Mouse (Mus musculus) embryo, embryonic 11.5 days (tissue): ENCODE data around the gene Cdadc1.

Experiments
- DNase-seq: peaks from one replicate; pipeline ENCODE4 v3.0.0-alpha.2; 2012; ENCODE audit warnings: low read depth, low spot score

Cdadc1 gene

DNA sequence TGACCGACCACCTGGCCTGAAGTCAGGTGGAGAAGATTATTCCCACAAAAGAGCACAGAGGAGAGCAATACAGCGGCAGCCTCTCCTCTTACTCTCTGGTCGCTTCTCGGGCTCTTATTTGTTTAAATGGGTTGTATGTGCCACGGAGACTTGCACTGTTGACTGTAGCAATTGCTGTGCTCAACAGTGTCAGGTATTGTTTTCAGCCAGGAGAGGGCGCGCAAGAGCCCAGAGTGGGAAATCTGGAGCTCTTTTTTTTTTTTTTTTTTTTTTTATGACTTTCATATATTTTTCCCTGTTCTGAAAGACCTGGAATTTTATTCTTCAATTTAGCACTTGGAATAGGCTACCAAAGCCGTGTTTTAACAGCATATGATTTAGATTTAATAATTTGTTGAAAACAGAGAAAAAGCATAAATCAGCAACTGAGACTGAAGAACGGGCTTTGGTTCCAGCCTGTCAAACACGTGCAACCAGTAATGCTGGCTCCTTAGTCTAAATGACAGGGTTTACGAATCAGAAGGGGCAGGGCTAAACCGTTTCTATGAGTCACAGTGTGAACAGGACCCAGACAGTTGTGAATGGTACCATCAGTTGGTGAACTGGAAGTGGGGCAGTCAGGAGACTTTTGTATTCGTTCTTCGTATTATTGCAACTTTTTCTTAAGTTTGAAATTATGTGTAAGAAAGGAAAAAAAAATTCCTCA is 15.3 kb upstream of the Cdadc1 start:
- DNase-seq = peak; percentile 52

DNA sequence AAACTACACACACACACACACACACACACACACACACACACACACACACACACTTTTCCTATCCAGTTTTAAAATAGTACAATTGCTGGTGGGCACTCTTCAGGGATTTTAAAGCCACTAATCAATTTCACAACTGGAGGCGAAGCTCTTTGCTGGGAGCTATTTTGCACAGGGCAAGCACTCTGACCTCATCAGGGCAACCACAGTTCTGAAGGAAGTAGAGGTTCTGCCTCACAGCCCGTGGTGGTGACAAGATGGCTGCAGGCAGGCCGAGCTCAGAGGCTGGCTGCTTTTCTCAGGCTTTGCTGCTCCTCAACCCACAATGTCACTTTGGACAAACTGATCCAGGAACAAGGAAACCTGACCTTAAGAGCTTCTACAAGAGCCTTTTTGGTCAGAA is 9.3 kb upstream of the Cdadc1 start:
- DNase-seq = no peak

DNA sequence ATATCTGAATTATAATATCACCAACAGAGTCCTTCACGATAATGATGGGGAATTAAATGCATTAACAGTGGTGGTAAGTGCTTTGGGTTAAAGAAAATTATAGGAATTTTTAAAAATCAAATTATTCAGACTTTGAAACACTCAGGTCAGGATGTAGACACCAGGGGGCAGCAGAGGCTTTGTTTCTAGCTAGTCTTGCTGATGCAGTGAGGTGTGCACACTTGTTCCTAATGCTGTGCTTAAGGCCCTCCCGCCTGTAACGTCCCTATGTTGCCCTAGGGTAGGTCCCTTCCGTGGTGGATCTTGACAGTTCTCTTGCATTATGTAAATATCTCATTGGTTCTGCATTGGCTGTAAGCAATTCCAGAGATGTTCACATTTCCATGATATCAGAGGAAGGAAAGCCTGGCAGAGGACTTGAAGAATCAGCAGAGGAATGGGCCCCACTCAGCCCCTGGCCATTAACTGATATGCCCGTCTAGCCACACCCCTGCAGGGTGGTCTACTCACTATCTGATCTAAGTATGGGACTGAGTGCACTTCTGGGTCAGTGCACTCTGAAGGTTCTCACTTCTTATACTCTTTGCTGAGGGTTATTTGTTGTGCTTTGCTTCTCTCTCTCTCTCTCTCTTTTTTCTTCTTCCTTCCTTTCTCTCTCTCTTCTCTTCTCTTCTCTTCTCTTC is 8.1 kb upstream of the Cdadc1 start:
- DNase-seq = peak; percentile 57

- DNase-seq = no peak
Observed at GRCm38 (mm10) chr14:59604002-59604645, 6.4 kb upstream of the Cdadc1 start.

- no peak for DNase-seq
Observed at GRCm38 (mm10) chr14:59598260-59598627, 485 bp upstream of the Cdadc1 start.

GRCm38 (mm10) chr14:59594988-59595387 is 2.8 kb downstream of the Cdadc1 start:
- DNase-seq = no peak

GRCm38 (mm10) chr14:59592593-59592992 is 5.2 kb downstream of the Cdadc1 start:
- no peak for DNase-seq

- no peak for DNase-seq
Observed at GRCm38 (mm10) chr14:59591901-59592300, 5.9 kb downstream of the Cdadc1 start.

- no peak for DNase-seq
Observed at GRCm38 (mm10) chr14:59590614-59591013, 7.1 kb downstream of the Cdadc1 start.

GRCm38 (mm10) chr14:59576385-59576784 is 21.4 kb downstream of the Cdadc1 start:
- DNase-seq = no peak

- no peak for DNase-seq
Observed at GRCm38 (mm10) chr14:59566756-59567155, 31.0 kb downstream of the Cdadc1 start.

DNA sequence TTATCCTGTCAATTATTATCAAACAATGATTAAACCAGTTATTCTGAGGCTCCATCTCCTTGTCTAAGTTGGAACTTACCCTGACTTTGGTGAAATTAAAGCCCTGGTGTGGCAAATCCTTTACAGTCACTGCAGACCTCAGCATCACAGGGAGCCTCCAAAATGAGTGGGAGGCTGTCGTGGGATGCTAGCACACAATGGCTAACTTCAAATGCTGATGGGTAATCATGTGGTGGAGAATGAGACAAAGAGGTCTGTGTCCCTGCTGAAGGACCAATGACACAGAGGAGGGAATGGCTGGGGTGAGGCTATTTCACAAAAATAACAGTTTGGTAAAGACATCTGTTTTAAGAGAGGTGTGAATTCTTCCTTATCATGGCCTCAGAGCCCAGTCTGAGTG is 39.9 kb downstream of the Cdadc1 start:
- no peak for DNase-seq

DNA sequence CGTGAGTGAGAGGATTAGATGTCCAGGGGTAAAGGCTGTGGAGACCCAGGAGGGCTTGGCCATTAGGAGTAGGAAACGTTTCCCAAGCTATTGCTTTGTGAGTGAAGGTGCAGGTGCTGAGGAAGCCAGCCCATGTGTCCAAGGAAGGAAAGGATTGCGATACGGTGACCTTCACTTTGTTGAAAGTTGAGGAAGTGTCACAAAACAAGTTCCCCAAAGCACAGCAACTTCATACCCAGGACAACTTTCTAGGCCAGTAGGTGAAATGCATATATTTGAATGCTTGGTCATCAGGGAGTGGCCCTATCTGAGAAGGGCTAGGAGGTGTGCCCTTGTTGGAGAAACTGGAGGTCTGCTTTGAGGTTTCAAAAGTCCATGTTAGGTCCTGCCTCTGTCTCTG is 40.7 kb downstream of the Cdadc1 start:
- no peak for DNase-seq

GRCm38 (mm10) chr14:59555928-59556531 is 41.7 kb downstream of the Cdadc1 start:
- DNase-seq = peak; percentile 68

- DNase-seq = no peak
Observed at GRCm38 (mm10) chr14:59555018-59555417, 42.7 kb downstream of the Cdadc1 start.

GRCm38 (mm10) chr14:59554025-59554424 is 43.7 kb downstream of the Cdadc1 start:
- no peak for DNase-seq

GRCm38 (mm10) chr14:59551956-59552355 is 45.8 kb downstream of the Cdadc1 start:
- DNase-seq = no peak

GRCm38 (mm10) chr14:59550841-59551240 is 46.9 kb downstream of the Cdadc1 start:
- no peak for DNase-seq

- no peak for DNase-seq
Observed at GRCm38 (mm10) chr14:59549106-59549505, 48.7 kb downstream of the Cdadc1 start.

DNA sequence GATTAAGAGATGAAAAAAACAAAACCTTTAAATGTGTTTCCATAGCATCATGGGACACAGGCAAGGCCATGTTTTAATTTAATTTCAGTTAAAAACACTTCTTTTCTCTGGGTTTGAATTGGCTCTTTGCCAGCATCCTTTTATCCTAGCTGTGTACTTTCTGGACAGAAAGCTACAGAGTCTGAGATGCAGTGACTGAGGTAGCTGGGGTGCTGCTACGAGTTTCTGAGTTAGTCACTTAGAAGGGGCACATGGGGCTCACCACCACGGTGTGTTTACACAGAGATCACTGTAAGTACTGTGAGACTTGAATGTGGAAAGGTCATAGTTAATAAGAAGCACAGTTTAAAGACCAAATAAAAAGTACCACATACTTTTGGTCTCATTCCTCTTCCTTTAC is 49.2 kb downstream of the Cdadc1 start:
- DNase-seq = no peak

GRCm38 (mm10) chr14:59547530-59547929 is 50.2 kb downstream of the Cdadc1 start:
- DNase-seq = no peak

- no peak for DNase-seq
Observed at GRCm38 (mm10) chr14:59546162-59546880, 51.4 kb downstream of the Cdadc1 start.
